Mouse (Mus musculus) neutrophil, adult 59 days (primary cell): ENCODE results near the gene Flrt1. TPM values are rescaled to one million over a fixed set of nuclear protein-coding genes. Genes with fewer than 3 reads are reported as not detected.

Source experiments
- total RNA-seq, 2 experiments: library from RNA; stranded (reverse); gene quantifications; 1 replicate in 1 of 2; 2 replicates in 1 of 2; pipeline ENCODE4 v1.2.4; 2023

The Flrt1 gene
- not detected for total RNA-seq

GRCm38 (mm10) chr19:7105544-7105943 is at the start of gene Flrt1:
Gene Flrt1, minus strand, starts transcription at chr19:7105729.

GRCm38 (mm10) chr19:7056248-7057087 is 49.1 kb downstream of the Flrt1 start, which contains the start of gene Macrod1:
Gene Macrod1, plus strand, starts transcription at chr19:7056810.

Other genes starting within 250 kb of the Flrt1 start
- gene Ccdc88b, start 247.5 kb downstream of the Flrt1 start, total RNA-seq, result 100 to 1,000 TPM; 122 to 137 TPM
- gene Trmt112, start 196.0 kb downstream of the Flrt1 start, total RNA-seq, result 100 to 1,000 TPM in 1 of 2 experiments, 10 to 100 TPM in 1; 89.2 to 104 TPM
- gene Prdx5, start 195.6 kb downstream of the Flrt1 start, total RNA-seq, result 1,000 to 10,000 TPM; 1,318 to 1,395 TPM
- 10 to 100 TPM; 40.5 to 45.9 TPM for gene Esrra, start 183.9 kb downstream of the Flrt1 start, total RNA-seq
- gene Catsperz, start 180.3 kb downstream of the Flrt1 start, total RNA-seq, result not detected
- gene Kcnk4, start 171.2 kb downstream of the Flrt1 start, total RNA-seq, result not detected
- gene Bad, start 163.9 kb downstream of the Flrt1 start, total RNA-seq, result 10 to 100 TPM; 22.5 to 31.9 TPM
- 10 to 100 TPM; 23.9 to 26.6 TPM for gene Gpr137, start 163.2 kb downstream of the Flrt1 start, total RNA-seq
- gene Ppp1r14b, start 130.8 kb downstream of the Flrt1 start, total RNA-seq, result 10 to 100 TPM; 42.9 to 43.5 TPM
- 10 to 100 TPM; 23.2 to 25.2 TPM for gene Plcb3, start 129.3 kb downstream of the Flrt1 start, total RNA-seq
- gene Fkbp2, start 125.2 kb downstream of the Flrt1 start, total RNA-seq, result 10 to 100 TPM; 28.2 to 28.8 TPM
- 1 to 10 TPM; 7.4 to 8.1 TPM for gene Vegfb, start 118.1 kb downstream of the Flrt1 start, total RNA-seq
- gene Dnajc4, start 113.2 kb downstream of the Flrt1 start, total RNA-seq, result 10 to 100 TPM; 20.8 to 24.7 TPM
- 10 to 100 TPM; 12.2 to 15.9 TPM for gene Nudt22, start 109.6 kb downstream of the Flrt1 start, total RNA-seq
- gene Trpt1, start 109.6 kb downstream of the Flrt1 start, total RNA-seq, result 1 to 10 TPM; 2.3 to 2.9 TPM
- gene Fermt3, start 86.3 kb downstream of the Flrt1 start, total RNA-seq, result 100 to 1,000 TPM; 233 TPM
- 10 to 100 TPM; 45.6 to 53.6 TPM for gene Stip1, start 65.8 kb downstream of the Flrt1 start, total RNA-seq
- 1 to 10 TPM; 2.6 to 2.9 TPM for gene Macrod1, start 48.9 kb downstream of the Flrt1 start, total RNA-seq
- 10 to 100 TPM; 69.8 to 79.8 TPM for gene Otub1, start 100.6 kb upstream of the Flrt1 start, total RNA-seq
- gene Cox8a, start 111.9 kb upstream of the Flrt1 start, total RNA-seq, result 100 to 1,000 TPM; 346 to 353 TPM
- gene Naa40, start 135.5 kb upstream of the Flrt1 start, total RNA-seq, result 10 to 100 TPM; 23.5 to 28.1 TPM
- gene Rcor2, start 161.6 kb upstream of the Flrt1 start, total RNA-seq, result 1 to 10 TPM in 1 of 2 experiments, under 1 TPM in 1; 0.73 to 1.6 TPM
- 100 to 1,000 TPM; 153 to 182 TPM for gene Mark2, start 236.1 kb upstream of the Flrt1 start, total RNA-seq